Mouse (Mus musculus) limb, embryonic 10.5 days (tissue): ENCODE measurements around the gene Acbd3. TPM values are rescaled to one million over a fixed set of nuclear protein-coding genes. Genes with fewer than 3 reads are reported as not detected.

Source experiments
- DNase-seq: peaks from one replicate; pipeline ENCODE4 v3.0.0-alpha.2; 2017; ENCODE audit warnings: low spot score
- H3K27ac ChIP-seq: fragments of 300-500 bp; sonication (generic); 2 replicates; pipeline ENCODE4 v1.5.1; 2016; ENCODE audit warnings: mild to moderate bottlenecking
- H3K27me3 ChIP-seq: fragments of 300-500 bp; sonication (generic); 2 replicates; pipeline ENCODE4 v1.6.1; 2016; ENCODE audit warnings: low read depth, mild to moderate bottlenecking; ENCODE audit not compliant: poor library complexity, severe bottlenecking
- H3K36me3 ChIP-seq: fragments of 300-500 bp; sonication (generic); 2 replicates; pipeline ENCODE4 v1.6.1; 2016; ENCODE audit warnings: mild to moderate bottlenecking, moderate library complexity
- H3K4me1 ChIP-seq: fragments of 300-500 bp; sonication (generic); 2 replicates; pipeline ENCODE4 v1.6.1; 2016
- H3K4me3 ChIP-seq: fragments of 300-500 bp; sonication (generic); 2 replicates; pipeline ENCODE4 v1.5.1; 2016; ENCODE audit warnings: mild to moderate bottlenecking, moderate library complexity
- H3K9me3 ChIP-seq: fragments of 300-500 bp; sonication (generic); replicated peaks from 2 replicates; pipeline ENCODE4 v1.6.1; 2016; ENCODE audit warnings: mild to moderate bottlenecking
- whole genome bisulfite sequencing: fragments of 180-500 bp; shearing (Covaris S2); methylation state at CpG from one replicate; pipeline ENCODE4 v1.1.7; 2016; 5-methylcytosine and 5-hydroxymethylcytosine counted together
- polyA plus RNA-seq: library from polyadenylated mRNA; unstranded; fragments of >200 nt; fragmentation: Nextera tagmentation; extraction: Ambion mirVana; gene quantifications from 2 replicates; pipeline ENCODE4 v1.2.1, GENCODE M21; 2016

The Acbd3 gene
- polyA plus RNA-seq, 1 experiment from 2014 or later = 19.2 TPM

DNA sequence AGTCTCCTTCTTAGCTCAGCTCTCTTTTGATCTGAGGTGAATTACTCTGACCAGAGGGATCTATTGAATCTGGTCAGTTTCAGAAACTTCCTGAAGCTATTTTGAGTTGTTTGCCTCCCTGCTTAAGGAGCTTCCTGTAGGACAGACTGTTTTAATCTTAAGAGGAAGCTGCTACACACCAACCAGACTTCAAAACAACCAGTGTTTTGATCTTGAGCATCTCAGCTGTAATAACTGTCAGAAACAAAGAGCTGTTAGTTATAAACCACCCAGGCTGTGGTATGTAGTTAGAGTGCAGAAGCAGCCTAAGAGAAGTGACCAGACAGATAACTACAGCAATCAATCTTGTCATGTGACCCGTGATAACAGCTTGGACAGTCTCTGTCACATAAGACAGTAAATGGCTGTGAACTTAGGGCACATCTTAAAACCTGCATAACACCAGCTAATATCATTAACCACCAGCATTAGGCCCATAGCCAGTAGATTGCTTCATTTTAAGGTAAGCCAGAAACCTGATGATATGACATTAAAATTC, 2.1 kb upstream of the Acbd3 start:
- no peak overlapping the region for H3K27ac ChIP-seq
- WGBS = 44% methylated on average over 1 of the region's 1 CpGs
- H3K4me1 ChIP-seq = peaks cover 24% of the 10 kb centered on the region
- H3K36me3 ChIP-seq = no peaks in the 10 kb centered on the region
- DNase-seq = no peak
- no peaks in the 10 kb centered on the region for H3K27me3 ChIP-seq
- no peaks in the 10 kb centered on the region for H3K9me3 ChIP-seq
- no peak overlapping the region for H3K4me3 ChIP-seq

DNA sequence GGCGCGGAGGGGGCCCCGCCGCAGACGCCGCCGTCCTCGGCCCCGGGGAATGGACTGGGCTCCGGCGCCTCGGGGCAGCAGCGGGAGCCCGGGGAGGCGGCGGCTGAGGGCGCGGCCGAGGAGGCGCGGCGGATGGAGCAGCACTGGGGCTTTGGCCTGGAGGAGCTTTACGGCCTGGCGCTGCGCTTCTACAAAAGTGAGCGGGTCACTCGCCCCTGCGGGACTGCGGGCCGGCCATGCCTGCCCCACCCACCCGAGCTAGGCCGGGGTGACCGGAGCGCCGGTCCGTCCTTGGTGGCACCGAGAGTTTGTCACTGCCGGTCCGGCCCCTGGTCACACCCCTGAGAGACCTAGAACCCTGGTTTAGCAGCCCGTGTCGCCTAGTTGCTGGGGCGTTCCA, 340 bp downstream of the Acbd3 start:
- Histone ChIP-seq H3K27me3 (no peaks in the 10 kb centered on the region), H3K4me3 (peak overlapping the region; percentile 100), H3K27ac (peak overlapping the region; percentile 98), H3K4me1 (peaks cover 24% of the 10 kb centered on the region), H3K9me3 (no peaks in the 10 kb centered on the region), H3K36me3 (no peaks in the 10 kb centered on the region)
- DNase-seq = no peak
- WGBS = under 1% methylated on average over 42 of the region's 42 CpGs

DNA sequence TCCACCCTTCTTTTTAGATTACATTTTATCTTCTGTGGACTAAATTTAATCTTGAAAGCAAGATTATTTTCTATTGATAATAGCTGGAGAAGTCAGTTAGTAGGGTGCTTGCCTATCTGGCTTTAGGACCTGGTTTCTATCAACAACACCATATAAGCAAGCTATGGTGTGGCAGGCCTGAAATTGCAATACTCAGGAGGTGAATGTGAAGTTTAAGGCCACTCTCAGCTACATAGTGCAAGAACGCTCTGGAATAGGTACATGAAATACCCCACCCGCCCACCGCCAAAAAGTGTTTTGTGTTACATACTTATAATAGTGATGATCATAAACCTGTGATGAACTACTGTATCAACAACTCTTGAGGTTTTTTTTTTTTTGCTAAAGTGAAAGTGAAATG, 3.4 kb downstream of the Acbd3 start:
- Histone ChIP-seq H3K27ac (no peak overlapping the region), H3K36me3 (peaks cover 14% of the 10 kb centered on the region), H3K9me3 (no peaks in the 10 kb centered on the region), H3K4me1 (peaks cover 24% of the 10 kb centered on the region), H3K4me3 (no peak overlapping the region), H3K27me3 (no peaks in the 10 kb centered on the region)
- 97% methylated on average over 3 of the region's 3 CpGs for WGBS
- DNase-seq = no peak

DNA sequence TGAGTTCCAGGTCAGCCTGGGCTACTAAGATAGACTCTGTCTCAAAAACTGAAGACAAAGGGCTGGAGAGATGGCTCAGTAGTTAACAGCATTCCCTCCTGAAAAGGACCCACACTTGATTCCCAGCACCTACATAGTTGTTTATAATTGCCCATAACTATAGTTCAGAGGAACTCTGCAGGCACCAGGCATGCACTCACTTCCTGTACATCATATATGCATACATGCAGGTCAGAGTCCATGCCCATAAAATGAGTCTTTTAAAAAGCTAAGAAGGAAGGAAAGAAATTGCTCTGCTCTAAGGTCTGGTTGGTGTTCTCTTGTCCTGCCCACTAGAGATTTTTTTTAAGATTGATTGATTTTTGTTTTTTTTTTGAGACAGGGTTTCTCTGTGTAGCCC, 22.0 kb downstream of the Acbd3 start:
- H3K4me3 ChIP-seq = no peak overlapping the region
- H3K9me3 ChIP-seq = no peaks in the 10 kb centered on the region
- no peaks in the 10 kb centered on the region for H3K4me1 ChIP-seq
- peaks cover 93% of the 10 kb centered on the region for H3K36me3 ChIP-seq
- no peak for DNase-seq
- H3K27me3 ChIP-seq = no peaks in the 10 kb centered on the region
- H3K27ac ChIP-seq = no peak overlapping the region

DNA sequence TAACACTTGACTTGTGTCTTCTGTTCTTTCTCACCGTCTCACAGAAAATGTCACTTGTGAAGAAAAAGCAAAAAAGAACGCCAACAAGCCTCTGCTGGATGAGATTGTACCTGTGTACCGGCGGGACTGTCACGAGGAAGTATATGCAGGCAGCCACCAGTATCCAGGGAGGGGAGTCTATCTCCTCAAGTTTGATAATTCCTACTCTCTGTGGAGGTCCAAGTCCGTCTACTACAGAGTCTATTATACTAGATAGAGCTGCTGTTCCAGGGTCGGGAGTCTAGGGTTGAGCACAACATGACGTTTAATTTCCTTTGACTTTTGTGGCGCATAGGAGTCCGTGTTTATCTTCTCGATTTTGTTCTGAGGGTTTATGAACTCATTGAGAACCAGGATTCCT, 26.3 kb downstream of the Acbd3 start:
- Histone ChIP-seq H3K27me3 (no peaks in the 10 kb centered on the region), H3K4me1 (no peaks in the 10 kb centered on the region), H3K27ac (no peak overlapping the region), H3K4me3 (no peak overlapping the region), H3K36me3 (peaks cover 74% of the 10 kb centered on the region), H3K9me3 (no peaks in the 10 kb centered on the region)
- DNase-seq = no peak
- 94% methylated on average over 11 of the region's 11 CpGs for WGBS

DNA sequence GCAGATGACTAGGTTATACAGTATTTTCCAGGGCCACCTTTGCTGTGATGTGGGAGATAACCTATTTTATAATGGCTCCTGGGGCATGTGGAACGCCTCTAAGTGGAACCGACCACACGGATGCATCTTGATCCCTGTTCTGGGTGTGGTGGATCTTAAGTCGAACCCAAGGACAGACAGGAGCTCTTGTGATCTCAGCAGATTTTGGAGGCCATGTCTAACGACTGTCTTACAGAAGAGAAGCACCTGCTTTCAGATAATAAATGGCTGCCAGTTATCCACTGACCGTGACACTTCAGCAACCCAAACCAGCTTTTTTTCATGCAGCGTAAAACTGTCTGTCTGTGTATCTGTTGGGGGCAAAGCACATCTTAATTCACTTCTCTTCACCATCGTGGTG, 28.5 kb downstream of the Acbd3 start:
- Histone ChIP-seq H3K27ac (no peak overlapping the region), H3K9me3 (no peaks in the 10 kb centered on the region), H3K27me3 (no peaks in the 10 kb centered on the region), H3K36me3 (peaks cover 52% of the 10 kb centered on the region), H3K4me1 (no peaks in the 10 kb centered on the region), H3K4me3 (no peak overlapping the region)
- DNase-seq = no peak
- 91% methylated on average over 8 of the region's 8 CpGs for WGBS

DNA sequence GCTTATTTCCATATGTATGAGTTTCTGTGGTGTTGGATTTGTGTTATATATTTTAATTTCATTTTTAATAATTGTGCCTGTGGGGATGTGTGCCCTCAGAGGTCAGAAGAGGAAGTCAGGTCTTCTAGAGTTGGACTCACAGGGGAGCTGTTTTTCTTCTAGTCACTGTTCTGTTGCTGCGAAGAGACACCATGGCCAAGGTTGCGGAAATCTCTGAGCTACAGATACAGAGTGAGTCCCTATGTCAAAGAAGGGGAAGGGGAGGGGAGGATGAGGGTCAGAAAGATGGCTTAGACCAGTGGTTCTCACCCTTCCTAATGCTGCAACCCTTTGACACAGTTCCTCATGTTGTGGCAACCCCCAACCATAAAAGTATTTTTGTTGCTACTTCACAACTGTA, 30.9 kb downstream of the Acbd3 start:
- Histone ChIP-seq H3K4me3 (no peak overlapping the region), H3K4me1 (no peaks in the 10 kb centered on the region), H3K27ac (no peak overlapping the region), H3K27me3 (no peaks in the 10 kb centered on the region), H3K9me3 (no peaks in the 10 kb centered on the region), H3K36me3 (peaks cover 35% of the 10 kb centered on the region)
- WGBS = 93% methylated on average over 2 of the region's 2 CpGs
- no peak for DNase-seq

DNA sequence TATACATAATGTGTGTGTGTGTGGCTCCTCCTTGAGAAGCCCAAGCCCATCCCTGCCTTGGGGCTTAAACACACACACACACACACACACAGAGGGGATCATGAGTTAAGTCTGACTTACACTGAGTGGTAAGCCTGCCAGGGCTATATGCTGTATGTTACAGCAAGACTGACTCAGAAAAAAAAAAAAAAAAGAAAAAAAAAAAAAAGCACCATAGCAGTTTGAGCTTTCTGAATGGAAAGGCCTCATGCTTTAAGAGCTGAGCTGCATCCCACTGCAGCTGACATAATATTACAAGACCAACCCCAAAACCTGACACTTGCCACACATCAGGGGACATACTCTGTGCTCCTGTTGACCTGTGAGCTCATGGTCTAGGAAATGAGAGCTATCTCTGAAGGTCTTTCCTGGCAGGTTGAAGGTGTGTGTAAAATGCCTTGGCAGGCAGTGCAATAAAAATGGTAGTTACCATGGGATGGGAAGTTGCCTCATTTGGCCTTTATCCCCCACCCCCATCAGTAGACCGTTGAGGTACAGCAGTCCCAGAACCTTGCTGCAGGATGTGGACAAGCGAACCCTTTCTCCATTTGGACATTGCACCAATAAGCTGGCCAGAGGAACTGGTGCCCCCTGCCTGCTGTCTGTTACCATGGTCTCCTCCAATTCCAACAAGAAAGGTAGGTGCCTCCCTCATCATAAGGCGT, 31.6 kb downstream of the Acbd3 start:
- Histone ChIP-seq H3K27ac (no peak overlapping the region), H3K27me3 (no peaks in the 10 kb centered on the region; the same call in 1 of the 2 replicates), H3K9me3 (no peaks in the 10 kb centered on the region), H3K36me3 (peaks cover 28% of the 10 kb centered on the region), H3K4me3 (no peak overlapping the region), H3K4me1 (no peaks in the 10 kb centered on the region)
- no peak for DNase-seq
- WGBS = 87% methylated on average over 3 of the region's 3 CpGs

DNA sequence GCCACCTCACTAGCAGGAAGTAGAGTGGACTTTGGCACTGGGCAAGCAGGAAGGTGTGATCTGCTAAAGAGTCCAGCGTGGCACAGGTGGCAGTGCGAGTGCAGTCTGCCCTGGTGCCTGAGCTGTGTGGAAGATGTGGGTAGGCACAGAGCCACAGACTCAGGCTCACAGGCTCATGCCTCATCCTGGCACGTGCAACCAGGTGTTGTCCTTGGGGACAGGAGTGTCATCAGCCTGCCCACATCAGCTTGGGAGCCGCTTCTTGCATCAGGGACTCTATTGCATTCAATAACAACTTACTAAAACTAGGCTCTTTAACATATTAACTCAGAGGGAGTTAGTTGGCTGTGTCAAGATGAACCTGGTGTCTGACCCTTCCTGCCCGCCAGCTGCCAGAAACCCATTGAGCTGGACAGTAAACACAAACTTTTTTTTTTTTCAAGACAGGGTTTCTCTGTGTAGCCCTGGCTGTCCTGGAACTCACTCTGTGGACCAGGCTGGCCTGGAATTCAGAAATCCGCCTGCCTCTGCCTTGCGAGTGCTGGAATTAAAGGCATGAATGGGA, 32.2 kb downstream of the Acbd3 start:
- Histone ChIP-seq H3K4me3 (no peak overlapping the region), H3K27me3 (peaks cover 6% of the 10 kb centered on the region), H3K27ac (no peak overlapping the region), H3K4me1 (peaks cover 2% of the 10 kb centered on the region), H3K36me3 (peaks cover 22% of the 10 kb centered on the region), H3K9me3 (no peaks in the 10 kb centered on the region)
- DNase-seq = no peak
- 92% methylated on average over 7 of the region's 7 CpGs for WGBS

DNA sequence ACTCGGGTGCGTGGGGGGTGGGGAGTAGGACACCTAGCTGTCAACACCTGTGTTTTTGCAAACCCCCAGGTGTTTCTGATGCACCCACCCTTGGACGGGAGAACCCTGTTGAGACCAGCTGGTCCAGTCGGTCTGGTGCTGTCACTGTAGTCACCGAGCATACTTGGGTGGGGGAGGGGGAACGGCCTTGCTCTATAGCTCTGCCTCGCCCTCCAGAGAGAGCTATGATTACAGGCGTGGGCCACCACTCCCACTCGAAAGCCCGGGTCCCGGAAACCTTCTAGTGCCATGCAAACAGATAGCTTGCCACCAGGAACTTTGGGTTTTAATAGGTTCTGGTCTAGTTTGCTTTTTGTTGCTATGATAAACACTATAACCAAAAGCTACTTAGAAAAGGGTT, 36.3 kb downstream of the Acbd3 start:
- WGBS = 83% methylated on average over 11 of the region's 11 CpGs
- Histone ChIP-seq H3K4me3 (no peak overlapping the region), H3K4me1 (peaks cover 9% of the 10 kb centered on the region)

DNA sequence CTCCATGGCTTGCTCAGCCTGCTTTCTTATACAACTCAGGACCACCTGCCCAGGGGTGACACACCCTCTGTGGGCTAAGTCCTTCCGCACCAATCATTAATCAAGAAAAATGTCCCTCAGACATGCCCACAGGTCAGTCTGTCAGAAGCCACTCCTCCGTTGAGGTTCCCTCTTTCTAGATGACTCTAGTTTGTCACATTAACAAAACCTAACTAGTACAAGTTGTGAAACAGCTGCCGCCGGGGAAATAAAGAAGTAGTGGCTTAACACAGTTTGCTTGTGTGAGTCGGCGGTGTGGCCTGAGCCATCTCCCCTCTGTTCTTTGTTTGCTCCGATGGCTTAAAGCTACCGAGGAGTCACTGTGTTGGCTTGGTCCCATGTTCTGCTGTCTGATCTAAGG, 36.8 kb downstream of the Acbd3 start:
- 0 out of 2 replicates have a peak overlapping the region, but pooled peaks have one; percentile 68 for H3K27ac ChIP-seq
- no peak overlapping the region for H3K4me3 ChIP-seq
- H3K27me3 ChIP-seq = peaks cover 10% of the 10 kb centered on the region
- H3K4me1 ChIP-seq = peaks cover 13% of the 10 kb centered on the region
- H3K9me3 ChIP-seq = no peaks in the 10 kb centered on the region
- no peaks in the 10 kb centered on the region for H3K36me3 ChIP-seq
- no peak for DNase-seq
- WGBS = 86% methylated on average over 8 of the region's 8 CpGs

More for the DNA sequence above, 36.3 kb downstream of the Acbd3 start:
- Histone ChIP-seq H3K9me3 (no peaks in the 10 kb centered on the region), H3K27ac (no peak overlapping the region), H3K27me3 (peaks cover 10% of the 10 kb centered on the region), H3K36me3 (no peaks in the 10 kb centered on the region)
- DNase-seq = no peak

DNA sequence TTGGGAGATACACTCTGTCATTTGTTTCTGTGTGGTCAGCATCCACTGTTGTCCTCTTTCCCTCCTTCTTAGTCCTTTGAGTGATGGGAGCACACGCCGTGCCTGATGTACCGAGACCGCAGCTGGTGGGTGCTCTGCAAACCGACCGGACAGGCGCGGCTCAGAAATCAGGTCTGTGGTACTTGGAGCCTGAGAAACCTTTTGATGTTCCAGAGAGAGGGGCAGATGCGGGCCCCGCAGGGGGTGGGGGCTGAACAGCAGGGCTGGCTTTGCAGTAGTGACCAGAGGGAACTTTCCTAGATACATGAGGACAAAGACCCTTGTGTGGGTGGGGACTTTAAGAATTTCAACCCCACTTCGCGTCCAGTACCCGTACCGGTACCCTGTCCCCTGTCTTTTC, 37.5 kb downstream of the Acbd3 start:
- H3K9me3 ChIP-seq = no peaks in the 10 kb centered on the region
- H3K27me3 ChIP-seq = peaks cover 10% of the 10 kb centered on the region
- no peaks in the 10 kb centered on the region for H3K36me3 ChIP-seq
- DNase-seq = peak; percentile 63
- H3K4me3 ChIP-seq = peak overlapping the region; percentile 59
- 19% methylated on average over 14 of the region's 14 CpGs for WGBS
- H3K4me1 ChIP-seq = peaks cover 19% of the 10 kb centered on the region
- H3K27ac ChIP-seq = peak overlapping the region; percentile 68

DNA sequence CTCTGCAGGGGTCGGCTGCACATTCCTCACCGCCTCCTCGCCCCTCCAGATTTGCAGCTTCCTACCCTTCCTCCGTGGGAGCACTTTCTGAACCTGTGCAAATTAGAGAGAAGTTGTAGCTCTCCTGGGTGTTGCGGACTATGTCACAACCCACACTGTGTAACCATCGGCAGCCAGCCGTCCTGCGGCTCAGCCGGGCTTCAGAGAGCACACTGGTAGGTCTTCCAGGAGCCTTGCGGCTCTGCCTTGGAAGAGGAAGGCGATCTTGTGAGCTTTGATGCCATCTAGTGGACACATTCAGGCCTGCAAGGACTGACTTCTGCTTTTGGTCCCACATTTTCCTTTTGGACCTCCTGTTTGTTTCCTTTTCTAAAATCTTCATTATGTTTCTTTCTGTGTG, 38.0 kb downstream of the Acbd3 start:
- peak overlapping the region; percentile 59 for H3K4me3 ChIP-seq
- no peaks in the 10 kb centered on the region for H3K9me3 ChIP-seq
- WGBS = 1% methylated on average over 11 of the region's 11 CpGs
- H3K27me3 ChIP-seq = peaks cover 10% of the 10 kb centered on the region
- H3K36me3 ChIP-seq = no peaks in the 10 kb centered on the region
- DNase-seq = peak; percentile 87
- peak overlapping the region; percentile 68 for H3K27ac ChIP-seq
- H3K4me1 ChIP-seq = peaks cover 24% of the 10 kb centered on the region
